Mouse (Mus musculus) hindbrain, embryonic 12.5 days (tissue): Measurements from ENCODE around the gene Vps26b. TPM values are rescaled to one million over a fixed set of nuclear protein-coding genes. Genes with fewer than 3 reads are reported as not detected.
A peak's percentile ranks its signal among the peaks of the same experiment; 100 is the strongest.

Source experiments
- ATAC-seq: fragments of 200-750 bp; cut with Nextera tagmentation; 2 replicates; pipeline ENCODE4 v1.8.0; 2017; ENCODE audit warnings: moderate TSS enrichment; ENCODE audit not compliant: low FRiP score
- H3K27ac ChIP-seq: fragments of 300-500 bp; sonication (generic); 2 replicates; pipeline ENCODE4 v1.5.1; 2016; ENCODE audit warnings: mild to moderate bottlenecking
- H3K27me3 ChIP-seq: fragments of 300-500 bp; sonication (generic); 2 replicates; pipeline ENCODE4 v1.6.1; 2016; ENCODE audit warnings: mild to moderate bottlenecking
- H3K36me3 ChIP-seq: fragments of 300-500 bp; sonication (generic); 2 replicates; pipeline ENCODE4 v1.6.1; 2016; ENCODE audit warnings: mild to moderate bottlenecking
- H3K4me1 ChIP-seq: fragments of 300-500 bp; sonication (generic); 2 replicates; pipeline ENCODE4 v1.6.1; 2016
- H3K4me2 ChIP-seq: fragments of 300-500 bp; sonication (generic); replicated peaks from 2 replicates; pipeline ENCODE4 v1.6.1; 2016; ENCODE audit warnings: mild to moderate bottlenecking
- H3K4me3 ChIP-seq: fragments of 300-500 bp; sonication (generic); 2 replicates; pipeline ENCODE4 v1.5.1; 2016; ENCODE audit warnings: mild to moderate bottlenecking
- H3K9ac ChIP-seq: fragments of 300-500 bp; sonication (generic); 2 replicates; pipeline ENCODE4 v1.6.1; 2016; ENCODE audit warnings: mild to moderate bottlenecking, moderate library complexity
- H3K9me3 ChIP-seq: fragments of 300-500 bp; sonication (generic); replicated peaks from 2 replicates; pipeline ENCODE4 v1.6.1; 2016; ENCODE audit warnings: mild to moderate bottlenecking
- WGBS: fragments of 180-500 bp; shearing (Covaris S2); methylation state at CpG from one replicate; pipeline ENCODE4 v1.1.7; 2016; 5-methylcytosine and 5-hydroxymethylcytosine counted together
- polyA plus RNA-seq: library from polyadenylated mRNA; unstranded; fragments of >200 nt; fragmentation: Nextera tagmentation; extraction: Ambion mirVana; gene quantifications from 2 replicates; pipeline ENCODE4 v1.2.1, GENCODE M21; 2016

Vps26b gene
- polyA plus RNA-seq = 68.6 and 68.8 TPM in 2 replicates

GRCm38 (mm10) chr9:27029828-27030762, at the start of gene Vps26b, which contains the start of gene Ncapd3:
Gene Vps26b (minus strand): TSS chr9:27030065.
Gene Ncapd3 (plus strand): TSS chr9:27030175.
- H3K27me3 ChIP-seq = no peaks in the 10 kb centered on the region
- H3K4me1 ChIP-seq = peaks cover 46% of the 10 kb centered on the region
- peak within 1 kb of the TSS; percentile 95 for H3K27ac ChIP-seq
- peak; percentile 95 for ATAC-seq
- 0 out of 2 replicates have a peak, but pooled peaks cover 6% of the 10 kb centered on the region for H3K36me3 ChIP-seq
- H3K9me3 ChIP-seq = no peaks in the 10 kb centered on the region
- under 1% methylated on average over 64 of the region's 80 CpGs for WGBS
- peak within 1 kb of the TSS; percentile 91 for H3K9ac ChIP-seq
- peak within 1 kb of the TSS; percentile 65 for H3K4me2 ChIP-seq
- H3K4me3 ChIP-seq = peak within 1 kb of the TSS; percentile 99

DNA sequence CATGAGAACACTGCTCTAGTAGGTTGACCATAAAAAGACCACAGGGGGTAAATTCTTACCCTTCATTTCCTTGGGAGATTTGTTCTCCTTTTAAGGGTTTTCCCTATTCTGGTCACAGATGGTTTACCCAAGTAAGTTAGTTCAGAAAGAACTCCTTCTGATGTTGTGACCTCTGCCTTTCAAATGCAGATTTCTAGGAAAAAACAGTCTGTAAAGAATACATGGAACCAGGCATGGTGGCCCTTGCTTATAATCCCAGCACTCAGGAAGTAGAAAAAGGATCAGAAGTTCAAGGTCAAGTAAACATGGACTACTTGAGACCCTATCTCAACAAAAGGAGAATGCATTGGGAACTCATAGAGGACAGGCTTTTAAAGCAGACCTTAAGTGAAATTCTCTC, 45.9 kb upstream of the Vps26b start:
- Histone ChIP-seq H3K27ac (no peak overlapping the region), H3K36me3 (peaks cover 42% of the 10 kb centered on the region), H3K4me2 (no peak overlapping the region), H3K9ac (no peak overlapping the region), H3K4me1 (no peaks in the 10 kb centered on the region), H3K9me3 (no peaks in the 10 kb centered on the region), H3K27me3 (no peaks in the 10 kb centered on the region), H3K4me3 (no peak overlapping the region)
- no peak for ATAC-seq

- no peaks in the 10 kb centered on the region for H3K27me3 ChIP-seq
- H3K9ac ChIP-seq = no peak overlapping the region
- no peaks in the 10 kb centered on the region for H3K9me3 ChIP-seq
- ATAC-seq = no peak
- H3K36me3 ChIP-seq = peaks cover 49% of the 10 kb centered on the region
- no peak overlapping the region for H3K27ac ChIP-seq
- no peak overlapping the region for H3K4me2 ChIP-seq
- no peaks in the 10 kb centered on the region for H3K4me1 ChIP-seq
- WGBS = 89% methylated on average over 1 of the region's 1 CpGs
- no peak overlapping the region for H3K4me3 ChIP-seq
Measured at GRCm38 (mm10) chr9:27074677-27075076, 44.8 kb upstream of the Vps26b start.

GRCm38 (mm10) chr9:27070895-27071294, 41.0 kb upstream of the Vps26b start:
- H3K36me3 ChIP-seq = peaks cover 72% of the 10 kb centered on the region
- no peak overlapping the region for H3K4me3 ChIP-seq
- 90% methylated on average over 4 of the region's 4 CpGs for WGBS
- H3K27ac ChIP-seq = no peak overlapping the region
- H3K4me2 ChIP-seq = no peak overlapping the region
- no peak for ATAC-seq
- H3K9ac ChIP-seq = no peak overlapping the region
- H3K4me1 ChIP-seq = no peaks in the 10 kb centered on the region
- no peaks in the 10 kb centered on the region for H3K9me3 ChIP-seq
- no peaks in the 10 kb centered on the region for H3K27me3 ChIP-seq

DNA sequence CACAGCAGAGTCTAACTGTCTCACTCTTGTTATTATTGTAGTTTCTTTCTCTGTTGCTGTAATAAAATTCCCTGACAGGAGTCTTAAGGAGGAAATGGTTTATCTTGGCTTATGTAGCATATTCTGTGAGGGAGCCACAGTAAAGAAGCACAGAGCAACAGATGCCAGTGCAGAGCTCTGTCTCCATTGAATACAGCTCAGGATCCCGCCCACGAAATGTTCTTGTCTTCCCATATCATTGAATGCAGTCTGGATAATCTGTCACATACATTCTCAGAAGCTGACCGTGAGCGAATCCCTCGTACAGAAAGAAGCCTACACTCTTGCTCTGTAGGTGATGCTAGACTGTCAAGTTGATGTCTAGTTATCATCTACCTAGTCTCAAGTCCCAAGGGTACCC, 28.5 kb upstream of the Vps26b start:
- WGBS = 98% methylated on average over 5 of the region's 5 CpGs
- H3K36me3 ChIP-seq = peaks cover 81% of the 10 kb centered on the region
- no peaks in the 10 kb centered on the region for H3K27me3 ChIP-seq
- H3K4me2 ChIP-seq = no peak overlapping the region
- H3K9ac ChIP-seq = no peak overlapping the region
- no peaks in the 10 kb centered on the region for H3K9me3 ChIP-seq
- H3K4me3 ChIP-seq = no peak overlapping the region
- no peaks in the 10 kb centered on the region for H3K4me1 ChIP-seq
- H3K27ac ChIP-seq = no peak overlapping the region
- no peak for ATAC-seq

DNA sequence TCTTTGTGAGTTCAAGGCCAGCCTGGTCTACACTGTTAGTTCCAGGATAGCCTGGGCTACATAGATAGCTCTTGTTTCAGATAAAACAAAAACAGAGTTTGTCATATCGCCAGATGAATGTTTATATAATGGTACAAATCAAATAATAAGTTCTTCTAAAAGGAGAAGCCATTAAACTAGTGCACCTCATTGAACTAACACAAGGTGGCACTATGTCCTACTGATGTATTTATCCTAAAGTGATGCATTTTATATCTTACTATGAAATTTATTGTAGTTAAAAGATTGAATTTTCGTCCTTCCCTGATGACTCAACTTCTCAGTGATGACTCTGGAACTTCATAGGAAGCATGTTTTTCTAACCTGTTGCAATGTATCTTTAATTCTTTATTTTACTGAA, 19.6 kb upstream of the Vps26b start:
- no peak for ATAC-seq
- Histone ChIP-seq H3K4me1 (no peaks in the 10 kb centered on the region), H3K4me2 (no peak overlapping the region), H3K9me3 (no peaks in the 10 kb centered on the region), H3K9ac (no peak overlapping the region), H3K4me3 (no peak overlapping the region), H3K36me3 (peaks cover 77% of the 10 kb centered on the region), H3K27ac (no peak overlapping the region), H3K27me3 (no peaks in the 10 kb centered on the region)
- 91% methylated on average over 2 of the region's 2 CpGs for WGBS

DNA sequence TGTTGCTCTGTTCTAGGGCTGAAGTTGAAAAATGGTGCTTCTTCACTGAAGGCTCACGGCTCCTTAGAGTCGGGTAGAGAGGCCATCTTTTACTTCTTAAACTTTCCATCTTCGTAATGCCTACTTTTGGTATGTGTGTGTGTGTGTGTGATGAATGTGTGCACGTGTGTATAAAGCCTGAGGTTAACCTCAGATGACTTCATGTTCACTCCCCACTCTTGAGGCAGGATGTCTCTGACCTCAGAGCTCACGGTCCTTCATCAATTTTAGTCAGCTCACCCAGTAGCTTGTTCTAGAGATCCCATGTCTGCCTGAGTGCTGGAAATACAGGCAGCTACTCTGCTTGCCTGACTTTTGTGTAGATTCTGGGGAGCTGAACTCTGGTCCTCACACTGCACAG, 14.0 kb upstream of the Vps26b start:
- no peak overlapping the region for H3K4me2 ChIP-seq
- no peaks in the 10 kb centered on the region for H3K9me3 ChIP-seq
- H3K36me3 ChIP-seq = peaks cover 82% of the 10 kb centered on the region
- ATAC-seq = no peak
- H3K9ac ChIP-seq = no peak overlapping the region
- no peak overlapping the region for H3K4me3 ChIP-seq
- H3K27me3 ChIP-seq = no peaks in the 10 kb centered on the region
- 95% methylated on average over 5 of the region's 5 CpGs for WGBS
- no peaks in the 10 kb centered on the region for H3K4me1 ChIP-seq
- no peak overlapping the region for H3K27ac ChIP-seq

- Histone ChIP-seq H3K9ac (peak overlapping the region; percentile 91), H3K4me3 (peak overlapping the region; percentile 99), H3K27me3 (no peaks in the 10 kb centered on the region), H3K36me3 (0 out of 2 replicates have a peak, but pooled peaks cover 6% of the 10 kb centered on the region), H3K9me3 (no peaks in the 10 kb centered on the region), H3K4me1 (peaks cover 46% of the 10 kb centered on the region), H3K27ac (peak overlapping the region; percentile 14; the same call in 1 of the 2 replicates), H3K4me2 (peak overlapping the region; percentile 65)
- WGBS = under 1% methylated on average over 17 of the region's 17 CpGs
- ATAC-seq = peak; percentile 49
Measured at GRCm38 (mm10) chr9:27030763-27031100, 867 bp upstream of the Vps26b start.

DNA sequence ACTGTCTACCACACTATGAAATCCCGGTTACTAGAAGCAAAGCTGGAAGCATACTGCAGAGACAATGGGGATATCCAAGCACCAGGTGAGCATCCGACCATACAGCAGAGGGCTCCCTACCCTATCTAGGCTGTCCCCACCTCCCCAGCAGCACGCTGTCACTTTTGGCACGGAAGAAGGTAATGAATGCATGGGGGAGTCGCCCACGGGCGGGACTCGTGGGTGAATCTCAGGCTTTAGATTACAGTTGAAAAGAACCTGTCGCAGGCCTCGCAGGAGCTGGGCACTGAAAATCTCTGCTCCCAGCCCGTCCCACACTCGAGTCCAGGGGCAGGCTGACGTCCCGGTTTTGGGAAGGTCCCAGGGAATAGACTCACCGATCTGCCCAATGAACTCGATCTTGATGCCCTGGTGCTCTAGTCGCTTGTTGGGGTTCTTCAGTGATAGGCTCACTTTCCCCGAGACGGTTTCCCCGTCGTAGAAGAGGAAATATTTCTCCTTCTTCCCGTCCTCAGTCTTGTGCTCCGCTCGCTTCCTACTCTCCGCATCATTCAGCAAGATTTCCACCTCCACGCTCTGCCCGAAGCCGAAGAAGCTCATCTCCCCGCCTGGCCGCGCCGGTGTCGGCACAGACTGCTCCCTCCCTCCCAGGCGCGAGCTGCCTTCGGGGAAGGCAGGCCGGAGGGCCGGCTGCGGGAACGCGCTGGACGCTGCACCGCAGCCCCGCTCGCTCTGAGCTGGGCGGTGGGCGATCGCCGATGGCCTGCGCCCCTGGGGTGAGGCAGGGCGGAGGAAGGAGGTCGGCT, 640 bp downstream of the Vps26b start:
- Histone ChIP-seq H3K4me2 (peak overlapping the region; percentile 65), H3K4me3 (peak overlapping the region; percentile 99), H3K27ac (peak overlapping the region; percentile 95), H3K4me1 (peaks cover 46% of the 10 kb centered on the region), H3K9me3 (no peaks in the 10 kb centered on the region), H3K27me3 (no peaks in the 10 kb centered on the region), H3K9ac (peak overlapping the region; percentile 91), H3K36me3 (0 out of 2 replicates have a peak, but pooled peaks cover 6% of the 10 kb centered on the region)
- under 1% methylated on average over 52 of the region's 52 CpGs for WGBS
- peak; percentile 46 for ATAC-seq

GRCm38 (mm10) chr9:27026708-27027107, 3.2 kb downstream of the Vps26b start:
- Histone ChIP-seq H3K27me3 (no peaks in the 10 kb centered on the region), H3K36me3 (0 out of 2 replicates have a peak, but pooled peaks cover 6% of the 10 kb centered on the region), H3K4me3 (no peak overlapping the region), H3K9ac (no peak overlapping the region), H3K4me1 (peaks cover 37% of the 10 kb centered on the region), H3K4me2 (peak overlapping the region; percentile 65; the same call in 1 of the 2 replicates), H3K27ac (no peak overlapping the region), H3K9me3 (no peaks in the 10 kb centered on the region)
- ATAC-seq = no peak
- 84% methylated on average over 1 of the region's 1 CpGs for WGBS

DNA sequence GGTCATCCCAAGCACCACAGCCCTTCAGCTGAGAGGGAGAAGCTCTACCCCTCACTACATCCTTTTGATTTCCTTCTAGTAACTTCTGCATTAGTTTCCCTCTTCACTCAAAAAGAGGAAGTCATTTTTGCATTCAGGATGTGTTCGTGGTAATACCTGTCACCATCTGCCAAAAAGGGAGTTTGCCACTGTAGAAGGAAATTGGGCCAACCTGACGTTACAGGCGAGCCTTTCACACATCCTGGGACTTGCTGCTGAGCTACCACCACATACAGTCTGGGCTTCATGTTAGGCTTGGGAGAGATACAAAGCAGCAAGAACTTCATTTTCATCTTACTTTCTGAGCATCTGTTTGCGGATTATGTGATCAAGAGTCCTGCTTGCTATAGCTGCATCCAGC, 6.2 kb downstream of the Vps26b start:
- no peak overlapping the region for H3K4me3 ChIP-seq
- WGBS = 94% methylated on average over 4 of the region's 4 CpGs

GRCm38 (mm10) chr9:27018961-27019360, 10.9 kb downstream of the Vps26b start:
- no peaks in the 10 kb centered on the region for H3K9me3 ChIP-seq
- no peaks in the 10 kb centered on the region for H3K27me3 ChIP-seq
- ATAC-seq = no peak
- H3K27ac ChIP-seq = no peak overlapping the region
- no peak overlapping the region for H3K4me3 ChIP-seq
- H3K4me1 ChIP-seq = no peaks in the 10 kb centered on the region
- no peak overlapping the region for H3K4me2 ChIP-seq
- peaks cover 49% of the 10 kb centered on the region for H3K36me3 ChIP-seq
- H3K9ac ChIP-seq = no peak overlapping the region
- 95% methylated on average over 10 of the region's 10 CpGs for WGBS

More for the DNA sequence above, 6.2 kb downstream of the Vps26b start:
- no peaks in the 10 kb centered on the region for H3K27me3 ChIP-seq
- H3K9me3 ChIP-seq = no peaks in the 10 kb centered on the region
- no peak overlapping the region for H3K4me2 ChIP-seq
- peaks cover 15% of the 10 kb centered on the region for H3K36me3 ChIP-seq
- H3K9ac ChIP-seq = no peak overlapping the region
- no peak overlapping the region for H3K27ac ChIP-seq
- H3K4me1 ChIP-seq = peaks cover 26% of the 10 kb centered on the region
- ATAC-seq = no peak
